Mouse (Mus musculus): ENCODE results near the gene Grb14.

- TF ChIP-seq CTCF (IDR thresholded peaks at IDR 0.05 in 2 of 3, conservative IDR thresholded peaks at IDR 0.05 in 1 of 3; ENCODE audit: control insufficient read depth in 1 of 3, insufficient read depth in 1 of 3, low read depth in 2 of 3, low read length in 3 of 3, poor library complexity in 1 of 3, severe bottlenecking in 1 of 3) = no peak
- no peak for TF ChIP-seq POLR2A (IDR thresholded peaks at IDR 0.05; ENCODE audit: control insufficient read depth in 1 of 2, insufficient read depth in 1 of 2, low read depth in 1 of 2, low read length in 2 of 2, poor library complexity in 1 of 2)
- TF ChIP-seq TBP (IDR thresholded peaks at IDR 0.05; ENCODE audit: low read depth, low read length) = no peak
These were observed 53.8 kb downstream of the Grb14 start for GRCm38 (mm10) chr2:64970992-64971391.

All from MEL (cell line).